Mouse (Mus musculus) lung, embryonic 15.5 days (tissue): Measurements from ENCODE around the gene Metrnl. TPM values are rescaled to one million over a fixed set of nuclear protein-coding genes. Genes with fewer than 3 reads are reported as not detected.
"Not testable (repeated sequence)": the region's sequence is repeated elsewhere in the genome, so short reads cannot be mapped to it uniquely, and the experiment has no call there.

Source experiments
- ATAC-seq: fragments of 200-750 bp; cut with Nextera tagmentation; 2 replicates; pipeline ENCODE4 v1.8.0; 2017; ENCODE audit warnings: moderate number of reproducible peaks, borderline replicate concordance; ENCODE audit not compliant: low FRiP score, low TSS enrichment; ENCODE audit errors: extremely low read depth
- H3K27ac ChIP-seq: fragments of 300-500 bp; sonication (generic); 2 replicates; pipeline ENCODE4 v1.5.1; 2015; ENCODE audit warnings: moderate library complexity, mild to moderate bottlenecking, inconsistent platforms
- H3K27me3 ChIP-seq: fragments of 300-500 bp; sonication (generic); 2 replicates; pipeline ENCODE4 v1.6.1; 2015; ENCODE audit warnings: inconsistent platforms
- H3K36me3 ChIP-seq: fragments of 300-500 bp; sonication (generic); 2 replicates; pipeline ENCODE4 v1.6.1; 2015; ENCODE audit warnings: inconsistent platforms
- H3K4me1 ChIP-seq: fragments of 300-500 bp; sonication (generic); 2 replicates; pipeline ENCODE4 v1.6.1; 2015; ENCODE audit warnings: inconsistent platforms
- H3K4me2 ChIP-seq: fragments of 300-500 bp; sonication (generic); 2 replicates; pipeline ENCODE4 v1.6.1; 2015; ENCODE audit warnings: inconsistent platforms, mild to moderate bottlenecking, moderate library complexity
- H3K4me3 ChIP-seq: fragments of 300-500 bp; sonication (generic); 2 replicates; pipeline ENCODE4 v1.5.1; 2015; ENCODE audit warnings: mild to moderate bottlenecking, inconsistent platforms
- H3K9ac ChIP-seq: fragments of 300-500 bp; sonication (generic); 2 replicates; pipeline ENCODE4 v1.6.1; 2015; ENCODE audit warnings: inconsistent platforms
- H3K9me3 ChIP-seq: fragments of 300-500 bp; sonication (generic); 2 replicates; pipeline ENCODE4 v1.6.1; 2016; ENCODE audit warnings: inconsistent platforms
- WGBS: fragments of 180-500 bp; shearing (Covaris S2); methylation state at CpG from one replicate; pipeline ENCODE4 v1.1.7; 2015; 5-methylcytosine and 5-hydroxymethylcytosine counted together
- polyA plus RNA-seq: library from polyadenylated mRNA; unstranded; fragments of >200 nt; fragmentation: Nextera tagmentation; extraction: Ambion mirVana; gene quantifications from 2 replicates; pipeline ENCODE4 v1.2.1, GENCODE M21; 2015

Gene Metrnl
- polyA plus RNA-seq: 27.6 and 28.2 TPM in 2 replicates

DNA sequence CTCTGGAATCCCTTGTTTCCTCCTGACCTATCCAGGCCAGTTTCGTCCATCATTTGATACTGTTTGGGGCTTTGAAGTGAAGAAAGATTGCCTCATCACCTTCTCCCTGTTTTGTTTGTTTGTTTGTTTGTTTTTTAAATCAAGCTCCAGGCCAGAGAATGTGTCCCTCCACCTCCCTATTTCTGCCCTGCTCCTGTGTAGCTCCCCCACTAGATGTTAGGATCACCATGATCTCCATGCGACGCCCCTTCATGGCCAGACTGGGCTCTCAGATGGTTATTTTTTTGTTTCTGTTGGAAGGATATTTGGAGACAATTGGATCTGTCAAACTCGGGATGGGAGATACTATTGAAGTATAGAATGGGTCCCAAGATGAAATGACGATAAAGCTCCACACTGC, at the start of gene Metrnl:
Gene Metrnl (plus strand): TSS at position 301 of the 400 bp plus-strand sequence.
- Histone ChIP-seq H3K9ac (peak within 1 kb of the TSS; percentile 71), H3K4me3 (peak within 1 kb of the TSS; percentile 84), H3K36me3 (no peaks in the 10 kb centered on the region), H3K9me3 (no peaks in the 10 kb centered on the region), H3K27ac (peak within 1 kb of the TSS; percentile 82), H3K4me1 (peaks cover 30% of the 10 kb centered on the region), H3K4me2 (peak within 1 kb of the TSS; percentile 98), H3K27me3 (peaks cover 7% of the 10 kb centered on the region; the same call in 1 of the 2 replicates)
- WGBS: 87% methylated on average over 5 of the region's 5 CpGs
- no peak for ATAC-seq

DNA sequence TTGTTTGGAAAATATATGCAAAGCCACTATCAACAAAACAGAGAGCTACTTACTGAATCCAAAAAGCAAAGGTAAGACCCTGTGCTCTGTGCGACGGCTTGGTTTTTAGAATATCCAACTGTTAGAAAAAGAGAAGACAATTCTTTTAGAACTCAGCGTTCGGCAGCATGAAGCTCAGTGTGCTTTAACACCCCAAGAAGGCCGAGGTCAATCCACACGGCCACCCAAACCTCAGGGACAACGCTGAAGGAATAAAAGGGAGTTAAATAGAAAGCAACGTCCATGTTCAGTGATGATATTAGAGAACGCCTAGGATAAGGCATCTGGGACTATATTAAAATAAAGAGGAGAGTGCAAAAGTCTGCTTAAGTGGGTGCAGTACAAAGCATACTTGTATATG, 49.8 kb upstream of the Metrnl start:
- no peak for ATAC-seq

DNA sequence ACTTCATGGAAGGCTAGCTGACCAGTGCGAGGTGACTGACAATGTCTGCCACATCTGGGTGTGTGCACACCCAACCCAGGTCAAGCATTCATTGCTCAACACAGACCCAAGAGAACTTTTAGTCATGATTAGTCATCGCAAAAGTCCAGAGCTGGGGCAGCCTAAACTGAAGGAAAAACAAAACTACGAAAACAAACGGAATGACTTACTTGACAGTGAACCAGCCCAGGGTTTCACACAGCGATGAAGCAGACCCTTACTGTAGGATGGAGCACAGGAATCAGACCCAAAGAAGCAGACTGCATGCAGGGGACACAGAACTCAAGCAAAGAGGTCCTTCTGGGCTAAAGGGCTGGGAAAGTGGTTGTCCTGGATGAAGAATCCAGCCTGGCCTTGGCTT, 49.4 kb upstream of the Metrnl start:
- WGBS: 90% methylated on average over 5 of the region's 5 CpGs
- no peak for ATAC-seq
- Histone ChIP-seq H3K9ac (no peak overlapping the region), H3K27me3 (no peaks in the 10 kb centered on the region), H3K36me3 (peaks cover 4% of the 10 kb centered on the region; the same call in 1 of the 2 replicates), H3K4me3 (no peak overlapping the region), H3K9me3 (no peaks in the 10 kb centered on the region), H3K4me2 (no peak overlapping the region), H3K27ac (no peak overlapping the region), H3K4me1 (no peaks in the 10 kb centered on the region)

More for the DNA sequence above, 49.8 kb upstream of the Metrnl start:
- Histone ChIP-seq H3K4me1 (no peaks in the 10 kb centered on the region), H3K4me3 (no peak overlapping the region), H3K27me3 (no peaks in the 10 kb centered on the region), H3K36me3 (peaks cover 4% of the 10 kb centered on the region; the same call in 1 of the 2 replicates), H3K4me2 (no peak overlapping the region), H3K9ac (no peak overlapping the region), H3K9me3 (no peaks in the 10 kb centered on the region), H3K27ac (no peak overlapping the region)
- WGBS: 89% methylated on average over 9 of the region's 9 CpGs

DNA sequence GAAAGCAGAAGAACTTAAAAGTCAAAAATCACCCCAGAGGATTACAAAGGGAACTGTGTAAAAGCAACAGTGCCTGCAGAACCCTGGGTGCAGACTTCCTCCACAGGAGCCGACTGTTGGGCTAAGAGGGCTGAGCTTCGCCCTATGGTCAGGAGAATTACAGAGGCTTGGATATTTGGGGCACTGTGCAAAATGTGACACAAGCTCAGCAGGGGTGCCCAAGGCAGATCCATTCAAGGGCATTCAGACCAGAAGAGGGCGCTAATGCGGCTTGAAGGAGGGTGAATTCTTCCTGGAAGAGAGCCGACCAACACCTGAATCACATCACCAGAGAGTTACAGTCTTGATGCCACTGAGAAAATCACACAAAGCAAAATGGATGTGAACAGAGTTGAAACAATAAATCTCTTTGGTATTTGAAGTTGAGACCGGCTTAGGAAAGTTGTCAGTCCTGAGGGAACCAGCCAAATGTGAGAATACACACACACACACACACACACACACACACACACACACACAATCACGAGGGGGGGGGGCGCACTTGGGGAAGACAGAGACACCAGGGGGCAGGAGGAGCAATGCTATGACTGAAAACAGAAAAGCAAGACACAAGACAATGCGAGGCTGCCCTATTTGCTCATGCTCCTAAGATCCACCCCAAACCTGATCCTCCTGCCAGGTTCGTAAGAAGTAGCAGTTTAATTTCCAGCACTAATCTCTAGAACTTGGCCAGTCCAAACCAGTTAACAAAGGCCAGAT, 48.6 kb upstream of the Metrnl start:
- H3K27me3 ChIP-seq: no peaks in the 10 kb centered on the region
- no peaks in the 10 kb centered on the region for H3K9me3 ChIP-seq
- WGBS: 50% methylated on average over 10 of the region's 10 CpGs
- no peak for ATAC-seq
- no peak overlapping the region for H3K4me3 ChIP-seq
- no peaks in the 10 kb centered on the region for H3K4me1 ChIP-seq
- no peak overlapping the region for H3K9ac ChIP-seq
- H3K27ac ChIP-seq: no peak overlapping the region
- H3K4me2 ChIP-seq: no peak overlapping the region
- H3K36me3 ChIP-seq: peaks cover 4% of the 10 kb centered on the region; the same call in 1 of the 2 replicates

DNA sequence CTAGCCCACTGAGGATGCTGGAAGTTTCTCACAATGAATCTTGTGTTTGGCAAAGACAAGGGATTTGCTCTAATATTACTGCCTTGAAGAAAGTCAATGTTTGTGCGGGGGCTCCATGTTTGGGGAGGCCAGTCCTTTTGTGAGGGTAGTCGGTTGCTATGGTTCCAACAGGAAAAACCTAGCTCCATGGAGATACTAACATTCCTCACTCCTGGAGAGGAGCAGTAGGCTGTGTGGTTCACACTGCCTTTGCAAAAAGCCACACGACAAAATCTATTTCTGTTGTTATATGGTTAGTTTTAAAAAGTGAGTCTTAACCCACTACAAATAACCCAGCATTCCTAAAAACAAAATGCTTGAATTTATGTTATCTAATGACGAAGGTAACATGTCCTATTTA, 47.7 kb upstream of the Metrnl start:
- Histone ChIP-seq H3K9ac (no peak overlapping the region), H3K36me3 (peaks cover under 1% of the 10 kb centered on the region; the same call in 1 of the 2 replicates), H3K27ac (no peak overlapping the region), H3K9me3 (no peaks in the 10 kb centered on the region), H3K4me2 (no peak overlapping the region), H3K4me3 (no peak overlapping the region), H3K4me1 (no peaks in the 10 kb centered on the region), H3K27me3 (no peaks in the 10 kb centered on the region)
- no peak for ATAC-seq
- WGBS: 78% methylated on average over 4 of the region's 4 CpGs

DNA sequence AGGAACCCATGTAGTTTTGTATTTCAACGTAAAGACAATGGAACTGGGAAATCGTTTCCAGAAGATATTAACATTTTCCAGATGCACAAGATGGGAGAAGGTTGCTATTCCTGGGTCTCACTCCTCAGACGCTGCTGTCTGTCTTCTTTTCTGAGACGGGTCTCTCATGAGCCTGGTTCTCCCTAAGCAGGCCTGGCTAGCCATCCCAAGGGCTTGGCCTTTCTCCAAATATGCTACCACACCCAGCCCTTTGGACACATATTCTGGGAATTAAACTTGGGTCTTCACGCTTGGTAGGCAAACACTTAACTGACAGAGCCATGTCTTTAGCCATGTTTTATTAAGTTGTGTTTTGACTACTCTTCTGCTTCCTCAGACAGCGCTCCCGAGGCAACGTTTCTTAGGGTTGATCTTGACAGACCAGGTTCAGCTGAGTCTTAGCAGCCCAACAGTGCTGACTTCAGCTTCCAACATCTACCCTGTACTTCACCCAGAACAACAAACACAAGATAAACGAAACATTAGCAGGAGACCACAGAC, 46.9 kb upstream of the Metrnl start:
- Histone ChIP-seq H3K9me3 (no peaks in the 10 kb centered on the region), H3K36me3 (no peaks in the 10 kb centered on the region), H3K4me2 (no peak overlapping the region), H3K9ac (no peak overlapping the region), H3K27me3 (no peaks in the 10 kb centered on the region), H3K4me1 (no peaks in the 10 kb centered on the region), H3K4me3 (no peak overlapping the region), H3K27ac (no peak overlapping the region)
- WGBS: 64% methylated on average over 9 of the region's 9 CpGs
- ATAC-seq: no peak

DNA sequence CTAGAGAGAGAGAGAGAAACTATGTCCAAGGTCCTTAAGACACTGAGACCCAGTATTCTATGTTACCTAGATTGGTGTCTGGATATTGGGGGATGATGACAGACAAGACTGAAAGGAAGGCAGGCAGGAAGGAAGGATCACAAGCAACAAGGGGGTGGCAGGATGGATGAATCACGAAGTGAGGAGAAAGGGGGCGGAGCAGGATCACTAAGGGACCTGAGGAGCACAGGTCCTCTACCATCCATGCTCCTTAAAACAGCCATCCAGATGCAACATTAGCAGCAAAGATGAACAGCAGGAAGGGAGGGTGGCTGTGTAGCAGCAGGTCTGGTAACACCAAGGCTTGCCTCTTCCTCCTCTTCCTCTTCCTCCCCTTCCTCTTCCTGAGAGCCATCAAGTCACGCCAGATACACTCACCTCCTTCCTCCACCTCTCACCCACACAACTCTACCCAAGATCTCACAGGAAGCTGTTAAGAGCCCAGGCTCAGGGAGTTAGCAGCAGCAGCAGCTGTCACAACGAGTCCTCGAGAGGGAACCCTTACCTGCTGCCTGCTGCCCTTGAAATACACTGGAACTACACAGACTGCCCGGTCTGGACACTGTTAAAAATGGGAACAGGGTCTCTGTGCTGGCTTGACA, 46.1 kb upstream of the Metrnl start:
- H3K27ac ChIP-seq: no peak overlapping the region
- H3K36me3 ChIP-seq: no peaks in the 10 kb centered on the region
- no peaks in the 10 kb centered on the region for H3K4me1 ChIP-seq
- no peak overlapping the region for H3K9ac ChIP-seq
- H3K4me3 ChIP-seq: no peak overlapping the region
- H3K4me2 ChIP-seq: no peak overlapping the region
- WGBS: 62% methylated on average over 6 of the region's 6 CpGs
- no peak for ATAC-seq
- no peaks in the 10 kb centered on the region for H3K9me3 ChIP-seq
- no peaks in the 10 kb centered on the region for H3K27me3 ChIP-seq

DNA sequence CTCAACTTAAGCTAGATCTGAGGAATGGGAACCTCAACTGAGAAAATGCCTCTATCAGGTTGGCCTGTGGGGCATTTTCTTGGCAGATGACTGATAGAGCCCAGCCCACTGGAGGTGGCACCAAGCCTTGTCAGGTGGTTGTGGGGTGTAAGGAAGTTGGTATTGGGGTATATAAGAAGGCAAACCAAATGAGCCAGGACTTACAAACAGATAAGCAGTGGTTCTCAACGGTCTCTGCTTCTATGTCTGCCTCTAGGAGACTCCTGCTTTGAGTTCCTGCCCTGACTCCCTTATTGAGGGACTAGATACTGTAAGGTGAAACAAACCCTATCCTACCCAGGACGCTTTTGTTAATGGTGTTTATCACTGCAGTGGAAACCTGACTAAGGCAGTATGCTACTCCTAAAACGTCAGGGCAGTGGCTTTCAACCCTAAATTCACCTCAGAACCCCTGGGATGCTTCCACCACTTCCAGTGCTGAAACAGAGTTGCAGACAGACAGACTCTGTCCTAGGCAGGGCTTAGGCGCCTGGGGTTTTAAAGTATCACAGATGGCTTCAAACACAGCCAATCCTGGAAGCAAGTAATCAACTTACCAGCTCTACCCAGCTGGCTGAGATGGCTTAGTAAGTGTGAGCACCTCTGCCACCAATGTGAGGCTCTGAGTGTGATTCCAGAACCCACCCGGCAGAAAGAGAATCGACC, 45.4 kb upstream of the Metrnl start:
- Histone ChIP-seq H3K27ac (no peak overlapping the region), H3K36me3 (no peaks in the 10 kb centered on the region), H3K4me2 (no peak overlapping the region), H3K9ac (no peak overlapping the region), H3K27me3 (no peaks in the 10 kb centered on the region), H3K9me3 (no peaks in the 10 kb centered on the region), H3K4me3 (no peak overlapping the region), H3K4me1 (no peaks in the 10 kb centered on the region)
- WGBS: 78% methylated on average over 6 of the region's 6 CpGs
- no peak for ATAC-seq

DNA sequence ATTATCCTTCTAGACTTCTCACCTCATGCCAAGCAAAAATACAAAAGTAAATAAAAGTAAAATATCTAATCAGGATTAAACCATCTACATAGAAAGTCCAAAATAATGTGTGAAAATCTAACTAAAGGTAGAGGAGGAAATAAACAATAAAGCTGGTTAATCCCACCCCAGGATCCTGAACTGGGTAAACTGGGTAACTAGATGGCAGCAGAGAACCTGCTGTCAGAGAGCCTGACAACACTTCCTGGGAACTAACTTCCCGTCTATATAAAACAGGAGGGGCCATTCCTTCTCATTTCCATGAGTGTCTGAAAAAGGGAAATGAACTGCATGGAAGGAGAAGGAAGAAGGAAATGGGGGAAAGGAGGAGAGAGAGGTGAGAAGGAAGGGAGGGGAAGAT, 43.2 kb upstream of the Metrnl start:
- no peak overlapping the region for H3K9ac ChIP-seq
- no peaks in the 10 kb centered on the region for H3K27me3 ChIP-seq
- no peaks in the 10 kb centered on the region for H3K36me3 ChIP-seq
- no peak overlapping the region for H3K27ac ChIP-seq
- H3K4me3 ChIP-seq: no peak overlapping the region
- 26% methylated on average over 1 of the region's 1 CpGs for WGBS
- H3K4me2 ChIP-seq: no peak overlapping the region
- no peak for ATAC-seq
- no peaks in the 10 kb centered on the region for H3K4me1 ChIP-seq
- no peaks in the 10 kb centered on the region for H3K9me3 ChIP-seq

DNA sequence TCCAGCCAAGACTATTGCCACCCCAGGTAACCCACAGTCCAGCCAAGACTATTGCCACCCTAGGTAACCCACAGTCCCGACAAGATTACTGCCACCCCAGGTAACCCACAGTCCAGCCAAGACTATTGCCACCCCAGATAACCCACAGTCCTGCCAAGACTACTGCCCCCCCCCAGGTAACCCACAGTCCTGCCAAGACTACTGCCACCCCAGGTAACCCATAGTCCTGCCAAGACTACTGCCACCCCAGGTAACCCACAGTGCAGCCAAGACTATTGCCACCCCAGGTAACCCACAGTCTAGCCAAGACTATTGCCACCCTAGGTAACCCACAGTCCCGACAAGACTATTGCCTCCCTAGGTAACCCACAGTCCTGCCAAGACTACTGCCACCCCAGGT, 40.7 kb upstream of the Metrnl start:
- 89% methylated on average over 2 of the region's 2 CpGs for WGBS
- H3K4me1 ChIP-seq, H3K27ac ChIP-seq: not testable (repeated sequence)

DNA sequence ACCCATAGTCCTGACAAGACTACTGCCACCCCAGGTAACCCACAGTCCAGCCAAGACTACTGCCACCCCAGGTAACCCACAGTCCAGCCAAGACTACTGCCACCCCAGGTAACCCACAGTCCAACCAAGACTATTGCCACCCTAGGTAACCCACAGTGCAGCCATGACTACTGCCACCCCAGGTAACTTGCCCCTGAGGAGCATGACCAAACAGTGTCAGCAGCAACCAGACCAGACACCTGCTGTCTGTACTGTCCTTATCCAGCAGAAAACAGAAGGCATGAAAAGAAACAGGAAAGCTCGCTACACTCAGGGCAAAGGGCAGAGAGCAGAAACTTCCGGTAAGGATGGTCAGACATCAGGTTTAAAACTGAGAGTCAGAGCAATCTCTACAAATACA, 40.2 kb upstream of the Metrnl start:
- no peak for ATAC-seq
- H3K27ac ChIP-seq: no peak overlapping the region
- H3K4me1 ChIP-seq: no peaks in the 10 kb centered on the region
- no peak overlapping the region for H3K9ac ChIP-seq
- WGBS: 89% methylated on average over 2 of the region's 2 CpGs
- H3K4me2 ChIP-seq: no peak overlapping the region
- H3K4me3 ChIP-seq: no peak overlapping the region
- no peaks in the 10 kb centered on the region for H3K27me3 ChIP-seq
- H3K36me3 ChIP-seq: no peaks in the 10 kb centered on the region
- no peaks in the 10 kb centered on the region for H3K9me3 ChIP-seq

More for the DNA sequence above, 40.7 kb upstream of the Metrnl start:
- not testable (repeated sequence) for H3K9me3 ChIP-seq, H3K36me3 ChIP-seq, H3K4me2 ChIP-seq, H3K9ac ChIP-seq, H3K4me3 ChIP-seq, H3K27me3 ChIP-seq, ATAC-seq

DNA sequence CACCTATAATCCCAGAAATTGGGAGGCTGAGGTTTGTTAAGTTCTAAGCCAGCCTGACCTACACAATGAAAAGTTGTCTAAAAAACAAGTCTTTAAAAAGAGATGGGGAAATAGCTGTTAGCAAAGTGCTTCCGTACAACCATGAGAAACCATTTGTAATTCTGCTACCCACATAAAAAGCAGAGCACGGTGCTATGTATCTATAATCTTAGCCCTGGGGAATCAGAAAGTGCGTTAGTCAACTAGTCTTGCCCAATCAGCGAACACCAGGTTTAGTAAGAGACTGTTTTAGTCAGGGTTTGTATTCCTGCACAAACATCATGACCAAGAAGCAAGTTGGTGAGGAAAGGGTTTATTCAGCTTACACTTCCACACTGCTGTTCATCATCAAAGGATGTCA, 33.8 kb upstream of the Metrnl start:
- Histone ChIP-seq H3K27me3 (no peaks in the 10 kb centered on the region), H3K4me3 (no peak overlapping the region), H3K4me1 (peaks cover 4% of the 10 kb centered on the region), H3K36me3 (no peaks in the 10 kb centered on the region), H3K9ac (no peak overlapping the region), H3K4me2 (no peak overlapping the region), H3K9me3 (no peaks in the 10 kb centered on the region), H3K27ac (no peak overlapping the region)
- ATAC-seq: no peak
- WGBS: 93% methylated on average over 4 of the region's 4 CpGs
